Mouse (Mus musculus) myocyte (in vitro differentiated cells): ENCODE measurements around the gene Slc4a1. TPM values are rescaled to one million over a fixed set of nuclear protein-coding genes. Genes with fewer than 3 reads are reported as not detected.

Source experiments
- H3K27me3 ChIP-seq: one replicate; pipeline ENCODE4 v1.6.1; 2011; ENCODE audit not compliant: control insufficient read depth, insufficient read depth, insufficient read length
- H3K36me3 ChIP-seq: one replicate; pipeline ENCODE4 v1.6.1; 2011; ENCODE audit not compliant: control insufficient read depth, insufficient read depth
- H3K4me2 ChIP-seq: one replicate; pipeline ENCODE4 v1.6.1; 2011; ENCODE audit warnings: low read depth, control low read depth
- H3K4me3 ChIP-seq: one replicate; pipeline ENCODE4 v1.5.1; 2011; ENCODE audit warnings: mild to moderate bottlenecking, control low read depth, moderate library complexity
- H3K79me2 ChIP-seq: one replicate; pipeline ENCODE4 v1.6.1; 2011; ENCODE audit not compliant: control insufficient read depth, insufficient read depth
- H3ac ChIP-seq: one replicate; pipeline ENCODE4 v1.6.1; 2011; ENCODE audit not compliant: control insufficient read depth, insufficient read length
- CEBPB ChIP-seq: IDR thresholded peaks from 2 replicates; pipeline ENCODE4 v1.6.1; 2011; ENCODE audit warnings: mild to moderate bottlenecking, moderate library complexity; ENCODE audit not compliant: poor library complexity, insufficient read depth, severe bottlenecking
- E2F4 ChIP-seq: IDR thresholded peaks from one replicate; pipeline ENCODE4 v1.6.1; 2011; ENCODE audit warnings: mild to moderate bottlenecking, control low read depth, moderate library complexity; ENCODE audit not compliant: insufficient read depth
- MAX ChIP-seq: IDR thresholded peaks from one replicate; pipeline ENCODE4 v1.6.1; 2011; ENCODE audit warnings: low read depth, mild to moderate bottlenecking, control low read depth
- MYOD1 ChIP-seq, 3 experiments: IDR thresholded peaks; one replicate each; pipeline ENCODE4 v1.6.1; 2011; ENCODE audit warnings: control low read depth in 2 of 3, low read depth in 2 of 3, mild to moderate bottlenecking in 2 of 3, moderate library complexity in 1 of 3; ENCODE audit not compliant: insufficient read length in 2 of 3, control insufficient read depth in 1 of 3
- MYOG ChIP-seq, 3 experiments: IDR thresholded peaks; one replicate each; pipeline ENCODE4 v1.6.1; 2011; ENCODE audit warnings: control low read depth in 2 of 3, low read depth in 2 of 3, mild to moderate bottlenecking in 2 of 3; ENCODE audit not compliant: insufficient read length in 2 of 3, control insufficient read depth in 1 of 3, insufficient read depth in 1 of 3
- POLR2A ChIP-seq: IDR thresholded peaks from one replicate; pipeline ENCODE4 v1.6.1; 2011; ENCODE audit warnings: low read depth, mild to moderate bottlenecking, control low read depth, moderate library complexity; ENCODE audit not compliant: insufficient read length
- POLR2AphosphoS2 ChIP-seq: IDR thresholded peaks from one replicate; pipeline ENCODE4 v1.6.1; 2011; ENCODE audit warnings: low read depth, control low read depth; ENCODE audit not compliant: insufficient read length
- REST ChIP-seq: IDR thresholded peaks from one replicate; pipeline ENCODE4 v1.6.1; 2011; ENCODE audit warnings: mild to moderate bottlenecking, control low read depth, moderate library complexity; ENCODE audit not compliant: insufficient read depth, insufficient read length
- SRF ChIP-seq: IDR thresholded peaks from one replicate; pipeline ENCODE4 v1.6.1; 2011; ENCODE audit warnings: low read depth; ENCODE audit not compliant: control insufficient read depth, insufficient read length
- TCF12 ChIP-seq: IDR thresholded peaks from one replicate; pipeline ENCODE4 v1.6.1; 2011; ENCODE audit warnings: mild to moderate bottlenecking, control low read depth; ENCODE audit not compliant: poor library complexity, insufficient read depth, severe bottlenecking
- TCF3 ChIP-seq: IDR thresholded peaks from one replicate; pipeline ENCODE4 v1.6.1; 2011; ENCODE audit warnings: low read depth, control low read depth; ENCODE audit not compliant: insufficient read length
- USF1 ChIP-seq: IDR thresholded peaks from one replicate; pipeline ENCODE4 v1.6.1; 2011; ENCODE audit warnings: low read depth, mild to moderate bottlenecking, control low read depth, moderate library complexity
- polyA plus RNA-seq: library from polyadenylated mRNA; unstranded; fragments of >200 nt; fragmentation: generic; extraction: Trizol; gene quantifications from one replicate; pipeline ENCODE4 v1.2.1, GENCODE M21; 2012; ENCODE audit warnings: missing spikeins

The Slc4a1 gene
- polyA plus RNA-seq, 1 experiment = not detected

GRCm38 (mm10) chr11:102356636-102357350 lies 9.2 kb downstream of the Slc4a1 start:
- H3K4me3 ChIP-seq = no peak overlapping the region
- no peaks in the 10 kb centered on the region for H3K36me3 ChIP-seq
- H3K79me2 ChIP-seq = no peaks in the 10 kb centered on the region
- H3ac ChIP-seq = no peak overlapping the region
- H3K27me3 ChIP-seq = peaks cover 90% of the 10 kb centered on the region
- H3K4me2 ChIP-seq = no peak overlapping the region
- TF ChIP-seq TCF3 = no peak
- no peak for TF ChIP-seq MYOD1 (IDR thresholded peaks at IDR 0.05; ENCODE audit: control insufficient read depth in 1 of 3, insufficient read length in 2 of 3, low read depth in 2 of 3)
- no peak for TF ChIP-seq POLR2AphosphoS2
- TF ChIP-seq REST = no peak

GRCm38 (mm10) chr11:102356190-102356589 lies 9.8 kb downstream of the Slc4a1 start:
- no peak overlapping the region for H3K4me3 ChIP-seq
- H3K27me3 ChIP-seq = peaks cover 90% of the 10 kb centered on the region
- H3K4me2 ChIP-seq = no peak overlapping the region
- no peaks in the 10 kb centered on the region for H3K36me3 ChIP-seq
- TF ChIP-seq E2F4 (no peak), SRF (no peak), USF1 (no peak), POLR2A (no peak), MYOD1 (IDR thresholded peaks at IDR 0.05; ENCODE audit: control insufficient read depth in 1 of 3, insufficient read length in 2 of 3, low read depth in 2 of 3) (no peak), REST (no peak), POLR2AphosphoS2 (no peak), TCF3 (no peak), TCF12 (no peak), MYOG (IDR thresholded peaks at IDR 0.05; ENCODE audit: control insufficient read depth in 1 of 3, insufficient read depth in 1 of 3, insufficient read length in 2 of 3, low read depth in 2 of 3) (no peak), MAX (no peak), CEBPB (no peak)
- H3K79me2 ChIP-seq = no peaks in the 10 kb centered on the region
- H3ac ChIP-seq = no peak overlapping the region

GRCm38 (mm10) chr11:102355501-102355900 lies 10.5 kb downstream of the Slc4a1 start:
- TF ChIP-seq USF1 = no peak
- no peak for TF ChIP-seq MAX
- no peak for TF ChIP-seq REST
- TF ChIP-seq TCF3 = no peak
- no peak for TF ChIP-seq MYOD1 (IDR thresholded peaks at IDR 0.05; ENCODE audit: control insufficient read depth in 1 of 3, insufficient read length in 2 of 3, low read depth in 2 of 3)
- TF ChIP-seq MYOG (IDR thresholded peaks at IDR 0.05; ENCODE audit: control insufficient read depth in 1 of 3, insufficient read depth in 1 of 3, insufficient read length in 2 of 3, low read depth in 2 of 3) = no peak
- no peak for TF ChIP-seq POLR2AphosphoS2
- no peak for TF ChIP-seq SRF
- TF ChIP-seq E2F4 = no peak
- TF ChIP-seq POLR2A = no peak
- no peak for TF ChIP-seq TCF12
- no peak for TF ChIP-seq CEBPB
- Histone ChIP-seq H3K36me3 (no peaks in the 10 kb centered on the region), H3ac (no peak overlapping the region), H3K4me2 (no peak overlapping the region), H3K4me3 (no peak overlapping the region), H3K27me3 (peaks cover 89% of the 10 kb centered on the region), H3K79me2 (no peaks in the 10 kb centered on the region)

GRCm38 (mm10) chr11:102353021-102353431 lies 13.0 kb downstream of the Slc4a1 start:
- Histone ChIP-seq H3K4me2 (no peak overlapping the region), H3K79me2 (no peaks in the 10 kb centered on the region), H3ac (no peak overlapping the region), H3K4me3 (no peak overlapping the region), H3K27me3 (peaks cover 88% of the 10 kb centered on the region), H3K36me3 (no peaks in the 10 kb centered on the region)
- TF ChIP-seq MYOG (IDR thresholded peaks at IDR 0.05; ENCODE audit: control insufficient read depth in 1 of 3, insufficient read depth in 1 of 3, insufficient read length in 2 of 3, low read depth in 2 of 3) = no peak

- no peak overlapping the region for H3ac ChIP-seq
- no peaks in the 10 kb centered on the region for H3K36me3 ChIP-seq
- peaks cover 87% of the 10 kb centered on the region for H3K27me3 ChIP-seq
- H3K4me2 ChIP-seq = no peak overlapping the region
- TF ChIP-seq CEBPB (no peak), POLR2AphosphoS2 (no peak), REST (no peak), USF1 (no peak), TCF12 (no peak), TCF3 (no peak), MAX (no peak), POLR2A (no peak), MYOD1 (IDR thresholded peaks at IDR 0.05; ENCODE audit: control insufficient read depth in 1 of 3, insufficient read length in 2 of 3, low read depth in 2 of 3) (no peak), SRF (no peak), MYOG (IDR thresholded peaks at IDR 0.05; ENCODE audit: control insufficient read depth in 1 of 3, insufficient read depth in 1 of 3, insufficient read length in 2 of 3, low read depth in 2 of 3) (no peak)
- H3K79me2 ChIP-seq = no peaks in the 10 kb centered on the region
- no peak overlapping the region for H3K4me3 ChIP-seq
Measured at GRCm38 (mm10) chr11:102352378-102352777, 13.6 kb downstream of the Slc4a1 start.
